Mouse (Mus musculus): ENCODE measurements around the gene Cyfip2.

Gene Cyfip2

GRCm38 (mm10) chr11:46225345-46225744 is 87.3 kb downstream of the Cyfip2 start:
- DNase-seq, result no peak

GRCm38 (mm10) chr11:46223575-46223974 is 89.1 kb downstream of the Cyfip2 start:
- no peak for DNase-seq

- DNase-seq, result no peak
Measured at GRCm38 (mm10) chr11:46220211-46220610, 92.4 kb downstream of the Cyfip2 start.

DNA sequence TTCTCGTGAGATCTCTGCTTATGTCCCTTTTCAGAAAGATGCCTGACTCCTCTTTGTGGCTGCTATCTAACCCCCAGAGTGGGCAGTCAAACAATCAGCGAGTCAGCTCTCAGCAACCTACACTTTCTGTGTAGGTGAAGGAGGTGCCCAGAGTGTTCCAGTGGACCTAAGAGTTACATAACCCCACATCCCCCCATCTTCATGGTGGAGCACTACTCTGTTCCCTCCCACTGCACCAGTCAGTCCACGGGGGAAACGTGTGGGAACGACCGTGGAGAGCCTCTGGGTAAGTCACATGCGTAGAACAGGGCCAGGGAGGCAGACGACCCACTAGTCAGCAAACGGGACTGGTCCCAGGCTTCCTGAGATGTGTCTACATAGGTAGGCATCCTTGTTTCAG is 93.3 kb downstream of the Cyfip2 start:
- no peak for DNase-seq

- no peak for DNase-seq
Measured at GRCm38 (mm10) chr11:46218584-46218983, 94.1 kb downstream of the Cyfip2 start.

DNA sequence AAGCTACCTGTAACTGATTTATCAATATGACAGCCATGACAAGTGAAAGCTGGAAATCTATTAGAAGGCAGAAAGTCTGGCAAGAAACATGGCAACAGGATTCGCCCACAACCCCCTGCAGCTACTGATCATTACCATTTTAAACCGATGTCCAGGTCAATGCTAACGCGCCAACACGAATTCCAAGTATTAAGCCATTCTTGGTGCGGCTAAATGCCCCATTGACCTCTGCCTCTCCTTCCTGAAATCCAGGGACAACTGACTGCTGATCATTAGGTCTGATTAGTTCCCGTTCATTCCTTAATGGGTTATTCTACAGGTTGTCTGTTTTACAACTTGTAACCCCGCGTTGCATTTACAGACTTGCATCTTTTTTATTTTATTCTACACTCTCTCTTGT is 95.0 kb downstream of the Cyfip2 start:
- DNase-seq, result no peak

DNA sequence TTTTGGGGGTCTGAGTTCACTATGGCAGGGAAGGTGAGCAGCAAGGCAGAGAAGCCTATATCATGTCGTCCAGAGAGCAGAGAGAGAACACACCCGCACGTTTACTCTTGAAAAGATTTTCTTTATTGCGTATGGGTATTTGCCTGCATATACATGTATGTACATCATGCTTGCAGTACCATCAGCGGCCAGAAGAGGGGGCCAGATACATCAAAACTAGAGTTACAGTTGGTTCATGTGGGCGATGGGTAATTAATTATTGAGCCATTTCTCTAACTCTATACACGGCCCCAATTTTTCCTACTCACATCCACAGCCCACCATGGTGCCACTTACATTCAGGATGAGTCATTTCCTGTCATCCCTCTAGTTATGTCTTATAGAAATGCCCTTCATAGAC is 96.0 kb downstream of the Cyfip2 start:
- no peak for DNase-seq

- peak; percentile 93 for DNase-seq
Measured at GRCm38 (mm10) chr11:46215354-46215753, 97.3 kb downstream of the Cyfip2 start.

DNA sequence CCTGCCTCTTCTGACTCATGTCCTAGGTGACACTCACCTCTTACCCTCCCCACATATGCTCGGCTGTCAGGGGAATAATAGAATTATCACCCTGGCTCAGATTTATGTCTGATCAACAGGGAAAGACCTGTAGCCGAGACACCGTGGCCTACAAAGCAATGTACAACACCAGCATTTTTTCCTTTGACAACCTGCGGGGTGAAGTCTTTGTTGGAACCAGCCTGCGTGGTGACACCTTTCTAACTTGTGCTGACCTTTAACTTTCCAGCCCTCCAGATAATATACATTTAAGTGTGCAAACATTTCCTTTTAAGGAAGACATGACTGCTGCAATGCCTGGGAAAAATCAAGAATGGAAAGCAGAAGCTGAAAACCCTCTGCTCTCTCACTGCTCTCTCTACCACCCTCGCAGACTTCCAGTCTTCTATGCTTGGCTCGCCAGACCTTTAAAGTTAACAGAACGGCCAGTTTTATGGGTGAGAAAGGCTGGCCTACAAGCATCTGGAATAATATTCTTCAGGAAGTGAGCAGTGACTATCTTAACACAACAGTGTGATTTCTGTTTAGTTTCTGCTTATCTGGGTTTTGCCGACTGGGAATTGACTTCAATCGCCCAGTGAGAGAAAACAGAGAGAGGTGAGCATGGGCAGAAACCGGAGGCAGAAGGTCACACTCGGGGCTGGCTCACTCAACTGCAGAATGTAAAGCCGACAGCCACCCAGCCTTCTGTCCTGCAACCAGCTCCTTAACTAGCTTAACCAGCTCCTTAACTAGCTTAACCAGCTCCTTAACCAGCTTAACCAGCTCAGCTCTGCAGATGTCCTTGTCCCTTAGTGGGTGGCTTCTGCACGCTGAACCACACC is 98.1 kb downstream of the Cyfip2 start:
- peak; percentile 90 for DNase-seq

GRCm38 (mm10) chr11:46213844-46214243 is 98.8 kb downstream of the Cyfip2 start:
- no peak for DNase-seq

GRCm38 (mm10) chr11:46211858-46212257 is 100.8 kb downstream of the Cyfip2 start:
- no peak for DNase-seq

DNA sequence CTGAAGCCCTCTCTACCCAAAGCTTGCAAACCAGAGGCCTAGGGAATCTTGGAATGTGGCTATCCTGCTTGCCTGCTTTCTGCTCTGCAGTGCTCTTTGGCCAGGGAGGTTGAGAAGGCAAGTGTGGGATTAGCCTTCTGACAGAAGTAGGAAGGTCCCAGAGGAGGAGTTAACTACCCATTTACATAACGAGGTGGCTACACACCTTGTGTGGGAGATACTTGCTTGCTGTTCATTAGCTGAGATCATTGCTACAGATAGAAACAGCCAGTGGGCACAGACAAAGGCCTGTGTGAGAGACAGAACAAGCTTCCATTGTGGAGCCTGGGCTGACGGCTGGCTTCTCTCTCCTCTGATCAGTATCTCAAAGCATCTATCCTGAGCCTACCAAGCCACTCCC is 102.8 kb downstream of the Cyfip2 start:
- no peak for DNase-seq

GRCm38 (mm10) chr11:46205639-46206409 is 106.8 kb downstream of the Cyfip2 start:
- no peak for DNase-seq

DNA sequence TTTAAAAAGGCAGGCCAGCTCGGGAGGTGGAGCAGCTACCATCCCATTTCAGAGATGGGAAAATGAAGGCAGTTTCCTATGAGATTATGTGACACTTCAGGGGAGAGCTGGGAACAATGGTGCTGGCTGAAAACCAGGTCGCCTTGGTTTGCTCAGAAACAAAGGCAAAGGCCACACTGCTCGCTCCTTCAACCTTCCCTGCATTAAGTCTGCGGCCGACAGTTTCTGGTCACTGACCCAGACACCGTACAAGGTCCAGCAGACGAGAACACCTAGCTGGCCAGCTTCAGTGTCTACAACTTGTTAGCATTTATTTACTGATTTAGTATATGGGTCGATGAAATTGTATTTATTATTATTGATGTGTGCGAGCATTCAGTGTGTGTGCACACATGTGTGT is 107.8 kb downstream of the Cyfip2 start:
- DNase-seq, result peak; percentile 36

DNA sequence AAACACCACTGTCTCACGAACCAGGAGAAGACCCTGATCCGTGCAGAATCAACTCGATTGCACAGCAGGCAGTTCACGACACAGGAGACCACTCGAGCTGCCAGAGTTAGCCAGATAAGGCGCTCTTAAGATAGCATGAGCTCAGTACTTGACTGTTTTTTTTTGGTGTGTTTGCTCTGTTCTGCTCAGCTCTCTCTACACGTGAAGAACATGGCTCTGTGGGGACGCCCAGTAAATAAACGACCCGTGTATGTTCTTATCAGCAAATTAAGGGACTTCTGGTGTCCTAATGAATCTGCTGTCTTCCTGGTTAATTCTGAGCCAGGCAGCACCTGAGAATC is 110.1 kb downstream of the Cyfip2 start:
- DNase-seq, result peak; percentile 16

DNA sequence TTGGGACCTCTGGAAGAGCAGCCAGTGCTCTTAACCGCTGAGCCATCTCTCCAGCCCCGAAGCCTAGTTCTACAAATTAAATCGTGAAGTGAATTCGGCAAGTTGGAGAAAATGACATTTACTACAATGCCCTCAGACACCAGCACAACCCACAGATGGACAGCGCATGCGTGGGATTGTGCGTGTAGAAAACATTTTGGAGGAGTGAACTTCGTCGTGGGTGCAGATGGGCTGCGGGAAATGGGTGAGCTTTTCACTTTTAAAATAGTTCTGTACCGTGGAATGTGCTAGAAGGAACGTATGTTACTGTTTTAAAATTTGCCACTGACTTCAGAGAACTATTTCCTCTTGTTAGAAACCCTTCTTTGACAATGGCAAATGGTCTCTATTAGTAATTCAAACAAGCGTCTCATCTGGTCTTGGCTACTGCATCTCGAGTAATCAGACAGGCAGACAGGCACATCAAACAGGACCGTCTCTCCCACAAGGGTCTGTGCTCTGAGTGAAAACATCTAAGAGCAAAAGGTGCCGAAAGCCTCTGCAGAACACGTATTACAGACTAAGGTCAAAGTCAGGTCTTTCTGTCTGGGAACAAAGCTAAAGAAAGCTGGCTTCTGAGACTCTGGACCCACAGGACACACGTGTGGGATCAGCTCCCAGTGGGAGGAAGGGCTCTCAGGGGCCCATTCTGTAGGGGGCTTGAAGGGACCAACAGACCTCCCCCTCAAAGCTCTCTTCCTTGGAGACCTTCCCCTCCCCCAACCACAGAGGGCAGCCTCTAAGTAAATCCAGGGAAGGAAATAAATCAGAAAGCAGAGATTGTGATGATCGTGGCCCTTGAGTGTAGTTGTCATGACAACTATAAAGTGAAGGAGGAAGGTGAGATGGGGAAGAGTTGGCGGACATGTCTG is 110.8 kb downstream of the Cyfip2 start:
- DNase-seq, result no peak

DNA sequence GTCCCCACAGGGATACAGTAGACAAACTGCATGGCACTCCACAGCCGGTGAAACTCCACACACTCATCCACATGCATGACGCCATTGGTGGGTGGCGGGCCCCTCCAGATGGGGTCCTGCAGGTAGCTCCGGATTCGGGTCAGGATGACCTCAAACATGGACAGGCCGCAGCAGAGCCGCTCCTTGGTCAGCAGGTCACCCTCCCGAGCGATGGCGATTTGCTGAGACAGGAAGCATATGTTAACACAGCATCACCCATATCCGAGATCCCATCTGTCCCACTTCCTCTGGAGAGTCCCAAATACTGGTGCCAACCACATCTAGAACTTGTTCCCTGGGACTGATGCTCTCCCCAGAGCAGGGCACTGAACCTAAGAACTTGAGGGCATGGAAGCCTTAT is 112.0 kb downstream of the Cyfip2 start:
- no peak for DNase-seq

DNA sequence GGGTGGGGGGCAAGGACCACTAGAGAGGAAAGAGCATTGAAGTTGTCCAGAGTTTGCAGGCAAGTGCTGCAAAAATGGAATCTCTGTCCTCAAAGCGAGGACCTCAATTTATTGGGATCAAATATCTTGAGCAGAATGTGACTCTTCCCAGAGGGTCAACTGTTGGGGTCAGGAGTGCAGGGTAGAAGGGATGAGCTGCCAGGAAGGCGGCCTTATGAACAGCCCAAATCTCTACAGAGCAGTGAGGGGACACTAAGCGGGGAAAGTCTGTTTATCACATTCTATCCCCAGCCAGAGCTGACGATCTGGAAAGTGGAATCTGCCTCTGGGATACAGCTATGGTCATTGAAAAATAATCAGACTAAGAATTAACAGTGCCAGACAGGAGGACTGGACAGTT is 118.5 kb downstream of the Cyfip2 start:
- DNase-seq, result no peak

GRCm38 (mm10) chr11:46188283-46188682 is 124.4 kb downstream of the Cyfip2 start:
- no peak for DNase-seq

DNA sequence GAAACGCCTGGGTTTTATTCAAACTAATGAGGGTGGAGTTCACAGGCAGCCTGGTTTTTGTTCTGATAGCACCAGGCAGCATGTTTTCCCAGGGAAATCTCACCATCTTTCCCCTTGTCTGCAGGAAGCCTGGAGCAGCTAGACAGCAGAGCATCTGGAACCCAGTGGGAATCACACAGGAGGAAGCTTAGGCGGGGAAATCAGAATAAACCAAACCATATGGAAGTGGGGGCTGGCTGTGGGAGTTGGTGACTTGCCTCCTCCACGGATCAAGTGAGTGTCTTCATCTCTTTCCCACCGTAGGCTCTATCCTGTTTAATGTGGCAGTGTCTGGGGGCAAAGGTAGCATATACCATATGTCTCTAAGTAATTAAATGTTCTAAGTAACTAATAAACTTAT is 127.2 kb downstream of the Cyfip2 start:
- peak; percentile 79 for DNase-seq

- DNase-seq, result peak; percentile 62
Measured at GRCm38 (mm10) chr11:46184946-46185345, 127.7 kb downstream of the Cyfip2 start.

- DNase-seq, result peak; percentile 70
Measured at GRCm38 (mm10) chr11:46182031-46182430, 130.6 kb downstream of the Cyfip2 start.

Measured in heart, adult 11 months (tissue).